Mouse (Mus musculus) common myeloid progenitor, adult 5-6 weeks (primary cell): ENCODE results near the gene Tfcp2. TPM values are rescaled to one million over a fixed set of nuclear protein-coding genes. Genes with fewer than 3 reads are reported as not detected.
"Not testable (repeated sequence)": the region's sequence is repeated elsewhere in the genome, so short reads cannot be mapped to it uniquely, and the experiment has no call there.

Experiments
- ATAC-seq: replicated peaks from 2 replicates; pipeline ENCODE4 v1.8.0; 2016; ENCODE audit warnings: low read depth, mild to moderate bottlenecking, moderate TSS enrichment, inconsistent platforms; ENCODE audit not compliant: poor library complexity, severe bottlenecking
- total RNA-seq: library from RNA; stranded (forward); fragments of 200-1000, 187-1606 nt; gene quantifications from 2 replicates; pipeline ENCODE4 v1.2.3, GENCODE M21; 2017

Gene Tfcp2
- total RNA-seq, 1 experiment from 2014 or later = 16.9 TPM

DNA sequence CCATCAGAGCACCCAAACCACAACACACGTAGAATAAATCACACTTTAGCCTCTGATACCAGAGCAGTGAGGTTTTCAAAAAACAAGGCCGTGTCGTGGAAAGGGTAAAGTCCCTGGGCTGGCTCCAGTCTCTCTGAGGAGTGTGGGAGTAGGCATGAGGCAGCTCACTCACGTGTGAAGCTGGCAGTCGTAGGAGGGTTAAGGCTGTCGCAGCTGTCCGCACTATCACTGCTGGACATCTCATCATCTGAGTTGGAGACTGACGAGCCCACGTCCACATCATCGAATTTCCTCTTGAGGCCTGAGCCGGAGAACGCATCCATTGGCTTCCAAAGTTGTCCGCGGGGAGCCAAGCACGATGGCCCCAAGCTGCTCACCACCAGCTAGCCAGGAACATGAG, 62.5 kb downstream of the Tfcp2 start:
- no peak for ATAC-seq

DNA sequence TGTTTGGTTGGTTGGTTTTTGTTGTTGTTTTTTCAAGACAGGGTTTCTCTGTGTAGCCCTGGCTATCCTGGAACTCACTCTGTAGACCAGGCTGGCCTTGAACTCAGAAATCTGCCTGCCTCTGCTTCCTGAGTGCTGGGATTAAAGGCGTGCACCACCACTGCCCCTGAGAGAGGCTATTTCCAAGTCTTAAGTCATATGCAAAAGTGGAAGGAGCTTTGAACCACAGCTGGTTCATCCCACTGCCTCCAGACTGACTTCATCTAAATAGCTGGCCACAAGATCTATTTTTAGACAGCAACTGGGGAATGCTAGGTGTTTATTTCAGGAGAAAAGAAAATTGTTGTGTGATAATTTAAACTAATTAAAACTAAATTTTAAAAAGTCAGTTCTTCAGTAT, 63.5 kb downstream of the Tfcp2 start:
- not testable (repeated sequence) for ATAC-seq

DNA sequence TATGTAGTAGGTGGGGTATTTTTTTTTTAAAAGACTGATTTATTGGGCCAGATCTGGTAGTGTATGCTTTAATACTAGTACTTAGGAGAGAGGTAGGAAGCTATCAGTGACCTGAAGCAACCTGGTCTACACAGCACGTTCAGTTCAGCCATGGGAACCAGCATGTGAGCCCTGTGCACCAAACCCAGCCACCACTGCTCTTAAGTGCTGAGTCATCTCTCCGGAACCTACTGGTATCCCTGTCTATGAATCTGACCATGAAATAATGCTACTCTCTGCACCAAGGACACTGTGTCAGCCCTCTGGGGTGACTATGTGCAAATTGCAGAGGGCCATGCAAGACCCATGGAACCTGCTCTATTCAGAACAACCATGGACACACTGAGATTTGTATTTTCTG, 64.8 kb downstream of the Tfcp2 start:
- no peak for ATAC-seq

DNA sequence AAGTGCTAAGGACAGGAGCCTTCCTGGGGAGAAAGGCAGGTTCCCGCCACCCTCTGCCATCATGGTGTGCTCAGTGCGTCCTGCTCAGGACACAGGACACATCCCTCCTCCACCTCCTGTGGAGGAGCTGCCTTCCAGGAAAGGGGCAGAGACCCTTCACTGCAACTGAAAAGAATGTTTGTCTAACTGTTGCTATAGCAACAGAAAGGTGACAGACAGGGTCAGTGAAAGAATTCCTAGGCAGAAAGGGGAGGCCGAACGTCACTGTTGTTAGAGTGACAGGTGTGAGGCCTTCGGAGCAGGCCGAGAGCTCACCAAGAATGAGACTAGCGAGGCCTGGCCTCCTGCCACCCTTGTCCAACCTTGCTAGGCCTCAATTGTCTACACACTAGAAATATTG, 65.4 kb downstream of the Tfcp2 start:
- ATAC-seq = no peak

DNA sequence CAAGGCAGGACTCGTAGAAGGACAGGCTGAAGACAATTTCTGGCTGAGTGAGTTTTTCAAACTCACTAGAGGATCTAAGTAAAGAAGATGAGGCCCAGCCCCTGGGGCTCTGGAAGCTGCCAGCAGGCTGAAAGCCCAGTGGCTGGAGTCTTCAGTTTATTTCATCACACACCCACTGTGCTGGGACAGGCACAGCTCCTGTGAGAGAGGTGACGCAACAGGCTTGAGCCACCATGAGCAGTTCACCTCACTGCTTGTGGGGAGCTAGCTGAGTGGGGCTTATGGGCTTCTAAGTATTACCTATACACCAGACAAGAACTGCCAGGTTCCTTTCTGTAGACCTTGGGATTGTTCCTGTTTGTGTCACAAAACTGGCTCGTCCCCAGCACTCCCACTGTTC, 66.2 kb downstream of the Tfcp2 start:
- no peak for ATAC-seq

DNA sequence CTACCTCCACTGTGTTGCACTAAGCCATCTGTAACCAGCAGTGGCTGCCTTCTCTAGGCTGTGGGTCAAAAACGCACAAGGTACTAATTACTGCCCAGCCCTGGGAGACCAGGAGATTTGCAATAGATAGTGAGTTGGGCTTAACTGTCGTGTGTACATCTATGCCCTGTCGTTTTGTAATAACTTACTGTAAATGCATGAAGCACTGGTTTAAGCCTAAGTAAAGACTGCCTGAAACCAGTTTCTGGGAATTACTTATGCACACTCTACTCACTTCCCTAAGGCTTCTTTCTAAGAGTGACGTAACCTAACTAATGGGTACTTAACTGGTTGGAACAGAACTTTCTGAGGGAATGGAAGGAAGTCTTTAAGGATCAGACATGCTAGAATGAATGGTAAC, 72.9 kb downstream of the Tfcp2 start:
- no peak for ATAC-seq

DNA sequence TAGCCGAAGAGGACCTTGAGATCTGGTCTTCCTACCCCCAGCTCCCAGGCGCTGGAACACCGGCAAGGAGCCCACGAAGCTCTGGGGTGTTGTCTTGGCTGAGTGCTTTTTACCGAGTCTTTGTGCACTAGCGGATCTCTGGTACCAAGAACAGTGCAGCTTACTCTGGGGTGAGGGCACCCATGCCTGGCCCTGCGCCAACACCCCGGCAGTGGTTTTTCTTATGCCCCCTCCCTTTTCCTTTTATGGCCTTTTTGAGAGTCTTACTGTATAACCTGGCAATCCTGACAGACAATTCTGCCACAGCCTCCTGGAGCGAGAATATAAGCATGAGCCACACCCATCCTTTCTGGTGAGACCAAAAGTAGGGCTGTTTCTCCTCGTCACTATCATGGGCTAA, 73.5 kb downstream of the Tfcp2 start:
- no peak for ATAC-seq

DNA sequence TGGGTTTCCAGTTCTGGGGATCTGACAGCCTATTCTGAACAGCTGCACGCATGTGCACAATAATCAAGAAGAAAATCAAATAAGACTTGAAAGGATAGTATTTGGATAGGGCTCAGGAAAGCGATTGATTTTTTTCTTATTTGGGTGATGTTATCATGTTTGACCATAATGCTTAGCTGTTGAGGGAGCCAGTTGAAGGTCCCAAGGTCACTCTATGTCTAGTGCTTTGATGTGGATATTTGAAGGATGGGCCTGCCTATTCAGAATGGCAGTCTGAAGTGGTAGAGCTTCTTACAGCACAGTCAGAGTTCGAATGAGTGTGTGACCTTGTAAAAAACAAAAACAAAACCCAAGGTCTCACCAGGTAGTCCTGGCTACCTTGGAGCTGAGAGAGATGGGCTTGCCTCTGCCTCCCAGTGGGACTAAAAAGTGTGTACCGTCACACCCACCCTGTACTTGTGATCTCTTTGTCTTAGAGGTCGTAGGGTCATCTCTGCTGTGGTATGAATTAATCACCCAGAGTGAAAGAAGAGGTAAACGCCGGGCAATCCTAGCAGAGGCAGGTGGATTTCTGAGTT, 77.8 kb downstream of the Tfcp2 start:
- ATAC-seq = no peak

DNA sequence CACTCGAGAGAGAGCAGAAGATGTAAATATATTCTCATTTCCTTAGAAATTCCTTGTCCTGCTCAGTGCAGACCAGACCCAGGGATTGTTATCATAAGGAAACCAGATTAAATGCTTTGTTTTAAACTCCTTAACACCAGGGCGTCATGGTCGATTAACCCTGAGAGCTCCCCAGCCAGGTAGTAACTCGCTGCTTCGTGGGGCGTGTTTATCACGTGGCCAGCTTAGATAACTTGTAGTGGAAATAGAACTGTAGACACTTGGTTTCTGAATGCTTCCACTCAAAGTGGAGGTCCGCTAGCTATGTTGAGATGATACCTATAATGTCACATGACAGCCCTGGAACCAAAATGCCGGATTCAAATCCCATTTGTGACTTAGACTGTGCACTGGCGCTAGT, 81.8 kb downstream of the Tfcp2 start:
- ATAC-seq = no peak

DNA sequence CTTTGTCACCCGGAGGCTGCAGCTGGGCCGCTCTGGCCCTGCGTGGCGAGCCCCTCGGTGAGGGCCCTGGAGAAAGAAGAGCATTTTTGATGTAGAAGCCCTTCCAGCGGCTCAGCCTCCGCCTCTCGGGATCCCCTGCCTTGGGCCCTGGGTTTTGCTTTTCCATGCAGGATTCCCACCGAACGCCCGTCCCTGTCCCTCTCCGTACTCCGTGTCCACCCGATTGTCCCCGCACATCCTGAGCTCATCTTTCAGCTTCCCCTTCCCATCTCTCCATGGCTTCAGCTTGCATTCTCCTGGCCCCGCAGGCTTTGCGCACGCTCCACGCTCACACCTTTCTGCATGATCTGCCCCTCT, 82.6 kb downstream of the Tfcp2 start:
- ATAC-seq = peak; percentile 20; the same call in 1 of the 2 replicates

DNA sequence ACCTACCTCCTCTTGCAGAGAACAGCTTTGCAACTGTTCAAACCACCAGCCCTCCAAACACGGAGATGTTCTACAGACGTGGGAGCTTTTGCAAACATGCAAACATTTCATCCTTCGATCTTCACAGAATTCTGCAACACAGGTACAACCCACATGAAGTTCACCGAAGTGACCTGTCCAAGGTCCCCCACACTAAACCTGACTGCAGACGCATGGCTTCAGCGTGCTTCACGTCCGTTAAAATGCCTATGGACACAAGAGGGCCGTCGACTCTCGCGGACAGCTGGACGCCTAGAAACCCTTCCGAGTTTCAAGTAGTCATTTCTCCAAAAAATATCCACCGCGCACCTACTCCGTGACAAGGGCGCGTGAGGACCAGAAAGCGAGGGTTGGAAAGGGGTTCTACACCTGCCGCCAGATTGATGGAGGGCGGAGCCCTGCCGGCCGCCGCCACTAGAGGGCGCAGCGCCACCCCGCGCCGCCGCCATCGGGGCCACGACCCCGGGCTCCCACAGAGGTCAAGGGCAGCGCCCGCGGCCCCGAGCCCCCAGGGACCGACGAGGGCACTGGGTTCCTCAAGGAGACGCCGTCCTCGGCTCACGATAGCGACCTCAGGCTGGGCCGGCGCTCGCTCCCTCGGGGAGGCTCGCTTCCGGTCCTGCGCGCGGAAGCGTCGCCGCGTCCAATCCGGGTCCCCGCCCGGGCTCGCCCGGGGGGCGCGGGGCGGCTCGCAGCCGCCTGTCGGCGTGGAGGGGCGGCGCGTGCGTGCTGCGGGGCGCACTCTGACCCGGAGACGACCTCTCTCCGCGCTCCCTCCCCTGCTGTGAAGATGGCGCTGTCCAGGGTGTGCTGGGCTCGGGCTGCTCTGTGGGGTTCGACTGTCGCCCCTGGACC, 83.3 kb downstream of the Tfcp2 start, which contains the start of gene Letmd1:
TSS of gene Letmd1 (plus strand) at position 729 of the 894 bp plus-strand sequence.
- ATAC-seq = peak; percentile 92

DNA sequence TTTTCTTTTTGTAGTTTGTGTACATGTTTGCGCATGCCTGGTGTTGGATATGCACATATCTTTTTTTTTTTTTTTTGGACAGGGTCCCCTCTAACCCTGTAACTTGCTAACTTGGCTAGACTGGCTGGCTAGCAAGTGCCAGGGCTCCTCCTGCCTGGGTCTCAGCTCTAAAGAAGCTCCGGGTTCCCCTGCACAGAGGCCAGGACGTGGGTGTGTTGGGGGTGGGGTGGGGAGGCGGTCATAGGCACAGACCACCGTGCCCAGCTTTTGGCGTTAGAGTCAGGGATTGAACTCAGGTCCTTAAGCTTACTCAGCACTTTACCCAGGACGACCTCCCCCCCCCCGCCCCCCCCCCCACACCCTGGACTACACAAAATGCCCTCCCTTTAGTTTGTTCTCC, 84.1 kb downstream of the Tfcp2 start:
- ATAC-seq = no peak

DNA sequence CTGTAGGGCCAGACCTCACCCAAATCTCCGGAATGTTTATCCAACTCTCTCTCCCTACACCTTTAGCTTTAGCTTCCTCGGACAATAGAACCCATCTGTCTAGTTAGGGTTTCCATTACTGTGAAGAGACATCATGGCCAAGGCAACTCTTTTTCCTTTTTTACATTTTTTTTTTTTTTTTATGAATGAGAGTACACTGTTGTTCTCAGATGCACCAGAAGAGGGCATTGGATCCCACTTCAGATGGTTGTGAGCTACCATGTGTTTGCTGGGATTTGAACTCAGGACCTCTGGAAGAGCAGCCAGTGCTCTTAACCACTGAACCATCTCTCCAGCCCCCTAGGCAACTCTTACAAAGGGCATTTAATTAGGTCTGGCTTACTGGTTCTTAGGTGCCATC, 86.4 kb downstream of the Tfcp2 start:
- ATAC-seq = no peak

DNA sequence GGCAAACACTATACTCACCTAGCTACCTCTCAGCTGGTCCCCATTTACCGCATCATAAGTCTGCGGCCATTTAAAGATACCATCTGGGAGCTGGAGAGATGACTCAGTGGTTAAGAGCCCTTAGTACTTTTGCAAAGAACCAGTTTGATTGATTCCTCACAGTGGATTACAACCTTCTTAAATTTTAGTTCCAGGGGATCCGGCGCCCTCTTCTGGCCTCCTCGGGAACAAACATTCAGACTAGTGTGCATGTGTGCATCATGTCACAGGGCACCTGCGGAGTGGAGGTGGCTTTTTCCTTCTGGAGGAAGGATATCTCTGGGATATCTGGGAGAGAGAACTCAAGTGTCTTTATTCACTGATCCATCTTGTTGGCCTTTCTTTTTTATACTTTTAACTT, 88.1 kb downstream of the Tfcp2 start:
- peak; percentile 40; the same call in 1 of the 2 replicates for ATAC-seq

DNA sequence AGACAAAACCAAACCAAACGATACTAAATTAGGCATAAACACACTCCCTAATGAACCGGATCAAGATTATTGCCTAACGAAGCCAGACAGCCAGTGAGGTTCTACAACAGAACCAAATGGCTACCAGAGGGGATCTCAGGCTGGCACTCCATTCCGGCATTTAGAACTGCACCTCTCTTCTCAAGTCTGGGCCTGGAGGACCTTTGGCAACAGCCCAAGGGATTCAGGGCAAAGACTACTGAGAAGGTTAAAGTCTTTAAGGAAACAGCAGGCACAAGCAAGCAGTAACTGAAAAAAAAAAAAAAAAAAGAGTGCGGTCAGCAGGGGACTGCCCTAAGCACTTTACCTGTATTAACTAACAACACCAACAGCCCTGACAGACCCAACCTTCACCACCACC, 89.7 kb downstream of the Tfcp2 start:
- no peak for ATAC-seq

DNA sequence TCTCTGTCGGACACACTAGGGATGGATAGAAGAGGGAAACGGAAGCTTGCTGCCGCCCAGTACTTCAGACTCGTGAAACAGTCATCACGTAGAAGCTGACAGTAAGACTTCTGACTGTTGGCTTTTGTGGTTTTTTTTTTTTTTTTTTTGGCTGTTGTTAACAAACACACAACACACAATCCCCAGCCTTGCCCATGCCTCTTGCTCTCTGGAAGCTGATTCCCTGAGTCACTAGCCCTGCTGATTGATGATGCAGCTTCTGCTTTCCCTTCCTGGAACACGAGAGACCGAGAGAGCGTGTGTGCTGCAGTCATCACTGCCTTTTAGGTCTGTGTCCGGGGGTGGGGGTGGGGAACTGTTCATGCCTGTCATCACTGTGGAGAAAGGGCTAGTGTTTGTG, 90.2 kb downstream of the Tfcp2 start:
- peak; percentile 30 for ATAC-seq

DNA sequence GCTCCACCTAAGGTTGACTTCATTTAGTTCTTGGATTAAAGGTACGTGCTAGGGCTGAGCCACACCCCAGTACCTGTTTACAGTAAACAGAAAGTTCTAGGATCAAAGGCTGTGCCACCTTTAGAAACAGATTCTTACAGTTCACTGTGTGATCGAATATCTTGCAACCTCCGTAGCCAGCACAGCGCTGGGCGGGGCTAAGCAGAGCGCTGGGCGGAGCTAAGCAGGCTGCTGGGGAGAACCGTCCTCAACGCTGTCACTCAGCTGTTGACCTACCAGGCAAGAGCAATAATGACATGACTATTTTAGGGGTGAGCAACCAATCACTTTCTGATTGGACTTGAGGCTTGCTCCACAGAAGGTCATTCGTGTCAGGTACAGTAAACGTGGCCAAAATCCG, 90.9 kb downstream of the Tfcp2 start:
- peak; percentile 75 for ATAC-seq

DNA sequence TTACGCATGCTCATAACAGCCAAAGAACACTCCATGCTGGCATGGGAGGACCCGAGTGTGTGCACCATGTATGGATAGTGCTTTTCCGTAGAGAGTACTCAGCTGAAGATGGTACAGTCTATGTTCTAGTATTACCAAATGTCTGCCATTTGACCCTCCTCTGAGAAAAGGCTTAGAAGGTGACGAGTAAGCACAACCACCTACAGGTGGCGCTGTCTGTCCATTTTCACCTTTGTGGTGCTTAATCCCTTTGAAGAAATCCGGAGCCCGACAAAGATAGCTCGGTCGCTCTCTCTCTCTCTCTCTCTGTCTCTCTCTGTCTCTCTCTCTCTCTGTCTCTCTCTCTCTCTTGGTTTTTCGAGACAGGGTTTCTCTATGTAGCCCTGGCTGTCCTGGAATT, 93.8 kb downstream of the Tfcp2 start:
- ATAC-seq = peak; percentile 51

DNA sequence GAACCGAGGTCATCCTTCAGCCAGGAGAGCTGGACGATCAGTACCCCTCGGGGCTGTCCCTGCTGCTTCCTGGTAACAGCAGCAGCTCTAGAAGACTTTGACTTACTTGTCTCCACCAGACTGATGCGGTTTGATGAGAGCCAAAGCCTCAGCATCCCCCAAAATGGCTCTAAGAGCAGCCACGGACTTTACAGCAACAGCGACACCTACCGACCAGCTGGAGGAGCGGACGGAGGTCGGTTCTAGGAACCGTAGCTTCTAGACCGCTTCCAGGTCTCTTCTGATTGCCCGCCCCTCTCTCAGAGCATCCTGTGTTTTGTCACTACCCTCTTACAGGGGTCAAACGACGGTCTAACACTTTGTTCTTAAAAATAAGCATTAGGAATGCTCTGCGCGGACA, 94.5 kb downstream of the Tfcp2 start:
- ATAC-seq = peak; percentile 84

DNA sequence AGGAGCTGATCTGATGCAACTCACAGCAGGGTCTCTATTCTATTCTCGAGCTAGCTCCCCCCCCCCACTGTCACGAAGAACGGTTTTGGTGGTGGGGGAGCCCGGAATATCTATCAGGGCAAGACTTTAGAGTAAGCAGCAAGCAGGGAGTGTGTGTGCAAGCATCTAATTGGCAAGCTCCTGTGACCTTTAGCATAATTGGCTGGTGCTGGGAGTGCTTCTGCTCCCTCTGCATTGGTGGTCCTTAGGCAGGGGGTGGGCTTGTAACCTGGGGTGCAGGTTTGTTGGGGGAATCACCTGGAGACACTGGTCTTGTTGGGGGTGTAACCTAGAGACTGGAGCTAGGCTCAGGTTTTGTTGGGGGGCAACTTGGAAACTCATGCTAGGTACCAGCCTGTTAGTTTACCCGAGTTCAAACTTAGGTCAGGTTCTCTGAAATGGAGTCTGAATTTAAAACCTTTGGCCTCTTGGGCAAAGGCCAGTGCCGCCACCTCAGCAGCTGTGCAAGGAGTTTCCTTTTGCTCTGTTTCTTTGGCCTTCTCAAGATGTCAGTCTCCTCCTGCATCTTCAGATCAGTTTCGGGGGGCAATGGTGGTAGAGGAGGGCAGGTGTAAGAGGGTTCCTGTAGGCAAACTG, 95.3 kb downstream of the Tfcp2 start:
- no peak for ATAC-seq

DNA sequence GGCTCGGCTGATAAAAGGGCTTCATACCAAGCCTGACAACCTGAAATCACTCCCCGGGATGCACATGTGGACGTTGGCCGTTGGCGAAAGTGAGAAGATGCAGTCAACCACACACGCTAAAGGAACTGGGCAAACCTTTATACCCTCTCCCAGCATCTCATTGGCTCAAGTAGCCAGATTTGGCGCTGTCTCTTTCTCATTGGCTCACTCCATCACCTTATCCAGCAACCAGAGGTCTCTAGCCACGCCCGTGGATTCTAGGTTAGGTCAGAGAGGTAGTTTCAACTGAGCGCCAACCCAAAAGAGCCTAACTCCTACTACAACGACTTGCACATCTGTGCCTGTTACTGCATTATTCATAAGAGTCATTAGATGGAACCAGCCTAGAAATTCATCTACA, 99.3 kb downstream of the Tfcp2 start:
- no peak for ATAC-seq
